Mouse (Mus musculus): ENCODE results near the gene Dnah8. TPM values are rescaled to one million over a fixed set of nuclear protein-coding genes. Genes with fewer than 3 reads are reported as not detected.
A peak's percentile ranks its signal among the peaks of the same experiment; 100 is the strongest.
"Not testable (repeated sequence)": the region's sequence is repeated elsewhere in the genome, so short reads cannot be mapped to it uniquely, and the experiment has no call there.

Dnah8 gene
- total RNA-seq, 2 experiments from 2014 or later = 3.6 to 4.6 TPM

DNA sequence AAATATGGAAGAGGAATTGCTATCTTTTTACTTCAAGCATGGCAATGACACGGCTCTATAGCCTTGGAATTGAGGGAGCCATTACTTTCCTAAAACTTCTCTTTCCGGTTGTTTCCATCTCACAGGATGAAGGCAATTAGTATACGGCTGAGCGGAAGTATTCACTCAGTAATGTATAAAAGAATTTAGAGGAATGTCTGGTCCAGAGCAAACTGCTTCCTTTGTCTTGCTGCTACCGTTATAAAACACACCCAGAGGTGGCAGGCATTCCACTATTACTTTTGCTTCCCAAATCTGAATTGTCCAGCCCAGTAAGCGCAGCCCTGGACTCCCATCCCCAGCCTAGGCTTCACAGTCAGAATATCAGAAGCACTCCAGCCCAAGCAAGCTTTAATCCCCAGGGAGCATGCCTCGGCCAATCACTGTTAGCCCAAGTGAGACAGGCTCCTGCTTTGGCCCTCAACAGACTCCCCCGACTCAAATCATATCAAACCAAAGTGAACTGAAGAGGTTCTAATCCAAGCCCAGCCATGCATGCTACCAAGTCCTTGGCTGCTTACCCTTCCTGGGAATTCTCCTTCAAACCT is 16.2 kb upstream of the Dnah8 start:
- DNase-seq (ENCODE audit: low spot score in 2 of 2) = no peak

DNA sequence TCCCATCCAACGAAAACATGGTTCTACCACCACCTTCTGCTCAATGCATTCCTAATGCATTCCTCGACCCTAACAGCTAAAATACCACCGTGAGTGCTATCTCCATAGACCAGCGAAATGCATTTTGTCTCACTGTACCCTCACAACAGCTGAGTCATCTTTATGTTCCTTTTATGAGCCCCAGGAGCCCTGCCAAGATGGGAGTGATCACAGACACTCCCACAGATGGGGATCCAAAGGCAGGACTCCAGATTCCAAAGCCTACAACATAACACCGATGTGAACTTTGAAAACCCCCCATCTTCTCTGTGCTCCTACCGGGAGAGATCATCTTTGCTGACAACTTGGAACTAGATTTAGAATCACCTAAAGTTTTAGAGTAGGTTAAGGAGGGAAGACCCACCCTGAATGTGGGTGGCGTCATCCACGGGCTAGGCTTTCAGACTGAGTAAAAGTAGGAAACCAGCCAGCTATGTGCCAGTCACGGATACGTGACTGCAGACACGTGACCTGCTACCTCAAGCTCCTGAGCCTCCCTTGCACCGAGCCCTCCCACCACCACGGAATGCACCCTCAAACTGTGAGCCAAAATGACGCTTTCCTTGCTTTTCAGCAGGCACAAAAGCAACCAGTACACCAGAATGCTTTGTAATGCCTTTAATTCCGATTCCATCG is 14.7 kb upstream of the Dnah8 start:
- peak in 1 of 2 experiments; percentile 72 for DNase-seq (ENCODE audit: low spot score in 2 of 2)

DNA sequence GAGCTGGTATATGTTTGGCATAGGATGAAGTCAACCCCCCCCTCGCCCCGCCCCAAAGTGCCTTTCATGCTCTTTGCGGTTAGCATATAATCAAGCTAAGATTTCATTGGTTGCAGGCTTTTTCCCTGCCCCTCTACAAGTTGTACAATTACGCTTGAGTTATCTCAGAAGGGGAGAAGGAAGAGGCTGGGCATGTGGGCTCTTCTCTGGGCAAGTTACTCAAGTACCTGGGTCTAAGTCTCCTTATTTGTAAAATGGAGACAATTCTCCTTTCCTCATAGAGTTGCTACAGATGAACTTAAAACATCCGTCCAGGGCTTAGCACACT is 14.2 kb upstream of the Dnah8 start:
- no peak for DNase-seq (ENCODE audit: low spot score in 2 of 2)

DNA sequence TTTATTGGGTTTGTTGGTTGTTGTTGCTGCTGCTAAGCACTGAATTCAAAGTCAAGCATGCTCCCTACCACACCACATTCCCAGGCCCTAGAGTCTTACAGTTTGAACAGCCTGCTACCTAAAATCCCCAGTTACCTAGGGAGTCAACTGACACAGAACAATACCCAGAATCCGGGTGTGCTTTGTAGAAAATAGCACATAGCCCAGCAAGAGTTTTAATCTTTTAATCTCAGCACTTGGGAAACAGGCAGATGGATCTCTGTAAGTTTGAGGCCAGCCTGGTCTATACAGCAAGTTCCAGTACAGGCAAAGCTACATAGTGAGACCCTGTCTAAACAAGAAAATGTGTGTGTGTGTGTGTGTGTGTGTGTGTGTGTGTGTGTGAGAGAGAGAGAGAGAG is 13.4 kb upstream of the Dnah8 start:
- DNase-seq (ENCODE audit: low spot score in 2 of 2) = no peak

DNA sequence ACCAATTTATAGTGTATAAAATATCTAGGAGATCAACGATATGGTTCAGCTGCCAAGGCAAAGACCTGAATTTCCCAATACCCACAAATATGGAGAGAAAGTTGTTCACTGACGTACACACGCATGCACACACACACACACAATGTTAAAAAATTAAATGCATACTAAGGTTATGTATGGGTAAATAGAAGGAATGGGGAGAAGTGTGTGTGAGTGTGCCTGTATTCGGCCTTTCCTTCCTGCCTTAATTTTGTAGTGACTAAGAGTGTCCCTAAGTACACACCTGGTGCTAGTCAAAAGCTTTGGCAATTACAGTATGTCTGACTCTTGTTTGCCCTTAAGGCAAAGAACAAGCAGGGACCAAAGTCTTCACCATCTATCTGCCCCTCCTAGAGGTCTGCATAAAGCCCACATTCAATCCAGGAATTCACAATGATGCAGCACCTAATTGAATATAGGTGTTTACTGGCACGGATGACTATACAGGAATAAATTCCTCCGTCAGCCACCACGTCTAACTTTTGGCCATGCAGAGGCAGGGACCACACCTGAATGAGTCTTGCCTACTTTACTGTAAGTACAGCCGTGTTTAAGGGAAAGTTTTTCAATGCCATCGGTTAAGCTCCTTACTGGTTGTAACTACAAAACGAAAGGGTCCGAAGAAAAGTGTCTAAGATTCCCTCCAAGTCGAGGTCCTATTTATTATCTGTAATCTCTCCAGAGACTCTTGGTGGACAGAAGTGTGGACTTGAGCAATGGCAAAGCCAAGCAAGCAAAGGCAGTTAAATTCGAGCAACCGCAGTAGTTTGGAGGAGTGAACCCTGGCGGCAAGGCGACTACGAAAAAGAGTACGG is 12.7 kb upstream of the Dnah8 start:
- DNase-seq (ENCODE audit: low spot score in 2 of 2) = no peak

DNA sequence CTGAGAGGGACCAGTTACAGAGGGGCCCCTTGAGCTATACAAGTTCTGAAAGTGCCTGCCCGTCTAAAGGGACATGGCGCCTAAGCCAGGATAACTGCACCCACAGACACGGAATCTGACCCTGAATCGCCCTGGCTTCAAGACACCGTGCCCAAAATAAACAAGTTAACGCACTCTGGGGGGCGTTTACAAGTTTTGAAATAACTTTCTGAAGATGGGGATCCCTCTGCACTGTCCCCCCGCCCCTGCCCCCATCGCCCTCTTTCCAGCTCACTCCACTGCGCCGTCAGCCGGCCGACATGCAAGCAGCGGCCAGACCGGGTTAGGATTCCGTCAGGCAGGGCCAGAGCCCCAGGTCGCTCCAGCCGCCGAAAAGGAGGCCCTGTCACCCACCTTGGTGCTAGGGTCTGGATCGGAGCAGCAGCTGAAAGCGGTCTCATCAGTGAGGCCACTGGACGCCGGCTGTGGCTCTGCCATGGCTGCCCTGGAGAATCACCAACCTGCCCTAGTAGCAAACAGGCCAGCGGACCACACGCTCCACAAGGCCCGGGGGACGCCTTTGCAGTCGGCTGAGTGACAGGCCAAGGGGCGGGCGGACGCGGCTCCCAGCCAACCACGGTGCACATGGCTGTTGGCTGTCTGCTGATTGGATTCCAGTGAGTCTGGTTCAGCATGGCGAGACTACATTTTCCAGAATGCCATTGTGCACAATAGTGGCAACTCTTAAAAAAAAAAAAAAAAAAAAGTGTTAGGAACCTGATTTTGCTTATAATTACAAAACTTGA is 11.9 kb upstream of the Dnah8 start:
- DNase-seq (ENCODE audit: low spot score in 2 of 2) = peak; percentile 100

DNA sequence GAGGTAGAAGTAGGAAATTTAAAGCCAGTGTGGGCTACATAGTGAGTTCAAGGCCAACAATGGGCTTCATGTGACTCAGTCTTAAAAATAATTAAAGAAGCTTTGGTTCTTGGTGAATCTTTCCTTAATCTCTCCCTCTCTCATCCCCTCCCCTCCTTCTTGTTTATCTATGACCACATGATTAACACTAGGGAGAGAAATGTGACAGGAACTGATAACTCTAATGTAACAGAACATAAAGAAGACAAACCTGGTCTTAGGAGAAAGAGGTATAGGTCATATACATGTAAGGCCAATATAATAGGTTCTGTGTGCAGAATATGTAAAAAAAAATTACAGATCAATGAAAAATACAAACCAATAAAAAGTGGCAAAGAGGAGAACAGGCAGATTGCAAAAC is 10.8 kb upstream of the Dnah8 start:
- DNase-seq (ENCODE audit: low spot score in 2 of 2) = no peak

DNA sequence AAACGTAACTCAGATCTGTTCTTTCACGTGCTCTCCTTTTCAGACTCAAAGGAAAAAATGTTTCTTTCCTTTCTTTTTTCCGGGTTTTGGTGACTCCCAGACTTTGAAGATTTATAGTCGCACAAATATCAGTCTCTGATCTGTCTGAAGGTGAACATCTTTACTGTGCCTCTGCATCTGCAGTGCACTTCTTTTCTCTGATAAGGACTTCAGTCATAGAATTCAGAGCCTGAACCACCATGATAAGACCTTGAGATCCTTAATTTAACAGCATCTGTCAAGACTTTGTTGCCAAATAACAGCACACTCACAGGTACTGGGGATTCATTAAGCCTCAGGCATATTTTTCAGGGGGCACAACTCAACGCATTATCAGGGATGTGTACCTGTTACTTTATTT is 8.0 kb upstream of the Dnah8 start:
- DNase-seq (ENCODE audit: low spot score in 2 of 2) = no peak

DNA sequence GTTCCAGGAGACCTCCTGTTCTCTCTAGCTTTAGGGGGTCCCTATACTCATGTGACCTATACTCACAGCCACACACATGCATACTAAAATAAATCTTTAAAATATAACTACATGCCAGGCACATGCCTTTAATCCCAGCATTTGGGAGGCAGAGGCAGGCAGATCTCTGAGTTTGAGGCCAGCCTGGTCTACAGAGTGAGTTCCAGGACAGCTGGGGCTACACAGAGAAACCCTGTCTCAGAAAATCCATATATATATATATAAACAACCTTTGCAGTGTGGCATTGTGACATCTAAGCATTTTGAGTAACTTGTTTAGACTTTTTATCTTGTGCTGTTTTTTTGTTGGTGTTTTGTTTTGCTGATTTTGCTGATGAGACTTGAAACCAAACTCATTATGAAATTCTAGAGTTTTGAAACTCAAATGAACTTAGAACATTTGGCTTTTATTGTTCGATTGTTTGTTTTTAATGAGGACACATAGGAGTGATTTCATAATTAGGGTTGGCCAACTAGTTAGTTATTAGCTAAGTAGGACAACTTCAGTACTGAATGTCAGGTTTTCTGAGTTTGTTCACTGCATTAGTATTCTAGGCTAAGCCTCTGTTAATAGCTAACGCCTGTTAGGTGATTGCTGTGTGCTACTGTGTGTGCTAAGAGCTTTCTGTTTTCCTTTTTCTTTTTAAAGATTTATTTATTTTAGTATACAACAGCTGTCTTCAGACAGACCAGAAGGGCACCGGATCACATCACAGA is 5.8 kb upstream of the Dnah8 start:
- DNase-seq (ENCODE audit: low spot score in 2 of 2) = no peak

DNA sequence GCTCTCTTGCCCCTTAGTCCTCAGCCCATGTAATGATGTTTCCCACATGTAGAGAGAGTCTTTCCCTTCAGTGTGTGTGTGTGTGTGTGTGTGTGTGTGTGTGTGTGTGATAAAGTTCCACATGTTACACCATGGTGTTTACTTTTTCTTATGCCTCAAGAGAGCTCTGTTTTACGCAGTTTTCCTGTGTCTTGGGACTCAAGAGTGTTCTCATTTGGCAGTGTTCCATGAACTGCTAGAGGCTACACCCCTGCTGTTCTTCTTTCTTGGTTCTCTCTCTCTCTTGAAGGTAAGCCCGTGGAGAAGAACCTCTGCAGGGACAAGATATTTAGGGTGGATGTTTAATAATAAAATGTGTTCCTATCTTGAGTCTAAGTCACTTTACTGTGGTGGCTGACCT is 5.0 kb upstream of the Dnah8 start:
- no peak for DNase-seq (ENCODE audit: low spot score in 2 of 2)

DNA sequence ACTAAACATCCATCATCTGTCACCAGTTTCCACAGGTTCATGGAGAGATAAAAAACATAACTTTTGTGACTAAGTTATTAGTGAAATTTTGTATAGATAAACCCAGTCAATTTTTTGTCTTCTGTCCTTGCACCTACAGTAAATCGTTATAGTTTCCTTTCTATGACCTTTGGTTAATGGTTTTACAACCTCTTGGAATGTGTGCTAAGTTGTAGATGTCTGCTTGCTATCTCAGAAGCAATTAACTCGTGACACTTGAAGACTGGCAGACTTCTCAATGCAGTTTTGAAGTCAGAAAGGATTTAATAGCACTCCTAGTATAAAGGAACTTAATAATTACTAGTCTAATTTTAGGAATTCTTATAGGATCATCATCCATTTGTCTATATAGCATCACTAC is 3.6 kb upstream of the Dnah8 start:
- no peak for DNase-seq (ENCODE audit: low spot score in 2 of 2)

DNA sequence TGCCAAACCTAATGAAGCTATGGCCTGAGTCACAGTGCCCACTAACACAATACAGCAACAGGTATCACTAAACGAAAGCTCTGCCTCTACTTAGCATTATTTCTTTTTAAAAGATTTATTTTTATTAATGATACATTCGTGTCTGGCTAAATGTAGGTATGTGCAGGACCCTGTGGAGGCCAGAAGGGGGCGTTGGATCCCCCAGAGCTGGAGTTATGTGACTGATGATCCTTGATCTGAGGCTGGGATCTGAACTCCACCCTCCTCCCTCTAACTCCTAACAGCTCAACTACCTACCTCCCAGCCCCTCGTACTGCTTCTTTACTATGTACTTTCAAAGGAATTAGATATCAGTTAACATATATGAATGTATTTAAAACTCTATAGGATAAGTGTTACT is 2.7 kb upstream of the Dnah8 start:
- DNase-seq (ENCODE audit: low spot score in 2 of 2) = no peak

DNA sequence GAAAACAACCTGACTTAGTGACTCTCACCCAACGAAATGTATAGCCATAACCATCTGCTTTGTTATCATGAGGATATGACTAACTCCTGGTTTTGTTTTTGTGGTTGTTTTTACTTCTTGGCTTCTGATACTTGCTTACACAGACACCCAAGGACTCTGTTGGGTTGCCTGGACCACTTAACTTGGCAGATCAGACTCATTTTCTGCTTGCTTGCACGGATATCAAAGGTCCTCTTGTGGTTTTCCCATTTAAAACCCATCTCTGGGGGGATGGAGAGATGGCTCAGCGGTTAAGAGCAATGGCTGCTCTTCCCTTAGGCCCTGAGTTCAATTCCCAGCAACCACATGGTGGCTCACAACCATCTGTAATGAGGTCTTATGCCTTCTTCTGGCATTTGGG is 954 bp upstream of the Dnah8 start:
- no peak for DNase-seq (ENCODE audit: low spot score in 2 of 2)

DNA sequence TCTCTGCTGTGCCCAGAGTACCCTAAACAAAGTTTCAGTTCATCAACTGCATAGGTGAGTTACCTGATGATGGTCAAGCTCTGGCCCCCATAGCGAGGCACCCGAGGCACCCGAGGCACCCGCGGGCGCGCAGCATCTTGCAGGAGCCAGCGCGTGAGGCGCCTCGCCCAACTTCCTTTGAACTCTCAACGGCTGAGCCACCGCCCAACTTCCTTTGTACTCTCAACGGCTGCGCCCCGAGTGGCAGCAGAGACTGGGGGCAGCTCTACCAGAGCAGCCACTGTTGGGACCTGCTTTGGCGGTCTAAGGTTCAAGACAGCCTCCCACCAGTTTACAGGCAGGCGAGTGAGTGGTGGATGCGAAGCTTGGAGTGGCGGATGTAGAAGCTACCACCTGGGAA is 2.6 kb downstream of the Dnah8 start, which contains the start of gene Glo1:
Gene Glo1, minus strand, starts transcription at position 153 of the 400 bp plus-strand sequence.
- DNase-seq (ENCODE audit: low spot score in 2 of 2) = not testable (repeated sequence)

DNA sequence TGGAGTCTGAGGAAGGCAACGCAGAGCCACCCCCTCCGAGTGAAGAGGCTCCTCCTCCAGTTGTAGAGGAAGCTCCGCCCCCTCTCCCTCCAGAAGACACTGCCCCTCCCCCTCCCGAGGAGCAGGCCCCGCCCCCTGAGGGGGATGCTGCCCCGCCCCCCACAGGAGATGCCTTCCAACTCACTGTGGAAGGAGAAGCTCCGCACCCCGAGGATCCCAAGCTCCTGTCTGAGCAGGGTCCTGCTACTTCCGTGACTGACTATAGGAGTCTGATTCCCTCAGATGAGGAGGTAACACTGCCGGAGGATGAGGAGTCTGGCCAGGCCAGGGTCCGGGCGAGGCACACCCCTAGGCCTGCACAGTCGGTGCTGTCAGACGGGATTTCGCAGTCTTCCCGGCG is 11.2 kb downstream of the Dnah8 start:
- DNase-seq (ENCODE audit: low spot score in 2 of 2) = no peak

DNA sequence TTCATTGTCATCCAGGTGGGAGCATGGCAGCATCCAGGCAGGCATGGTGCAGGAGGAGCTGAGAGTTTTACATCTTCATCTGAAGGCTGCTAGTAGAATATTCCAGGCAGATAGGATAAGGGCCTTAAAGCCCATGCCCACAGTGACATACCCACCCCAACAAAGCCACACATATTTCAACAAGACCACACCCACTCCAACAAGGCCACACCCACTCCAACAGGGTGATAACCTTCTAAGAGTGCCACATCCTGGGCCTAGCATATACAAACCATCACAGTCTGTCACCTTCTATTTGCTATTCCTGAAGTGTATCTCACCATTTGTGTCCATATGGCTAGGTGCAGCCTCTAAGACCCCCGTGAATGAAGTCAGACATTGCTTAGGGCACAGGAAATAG is 13.6 kb downstream of the Dnah8 start:
- no peak for DNase-seq (ENCODE audit: low spot score in 2 of 2)

DNA sequence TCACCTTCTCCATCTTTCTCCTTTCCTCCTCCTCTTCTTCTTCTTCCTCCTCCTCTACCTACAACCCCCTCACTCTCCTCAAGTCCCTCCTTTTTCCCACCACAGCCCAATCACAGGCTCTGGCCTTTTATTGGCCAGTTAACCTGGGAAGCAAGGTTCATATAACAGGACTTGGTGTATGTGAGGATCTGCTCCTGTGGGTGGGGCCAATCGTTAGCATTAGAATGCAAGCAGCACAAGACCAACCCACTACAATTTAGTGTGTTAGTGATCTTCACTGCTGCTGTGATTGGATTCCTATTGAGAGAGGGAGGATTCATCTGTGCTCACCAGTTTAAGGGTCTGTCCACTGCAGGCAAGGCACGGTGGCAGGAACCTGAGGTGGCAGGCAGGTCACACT is 14.8 kb downstream of the Dnah8 start:
- DNase-seq (ENCODE audit: low spot score in 2 of 2) = no peak

DNA sequence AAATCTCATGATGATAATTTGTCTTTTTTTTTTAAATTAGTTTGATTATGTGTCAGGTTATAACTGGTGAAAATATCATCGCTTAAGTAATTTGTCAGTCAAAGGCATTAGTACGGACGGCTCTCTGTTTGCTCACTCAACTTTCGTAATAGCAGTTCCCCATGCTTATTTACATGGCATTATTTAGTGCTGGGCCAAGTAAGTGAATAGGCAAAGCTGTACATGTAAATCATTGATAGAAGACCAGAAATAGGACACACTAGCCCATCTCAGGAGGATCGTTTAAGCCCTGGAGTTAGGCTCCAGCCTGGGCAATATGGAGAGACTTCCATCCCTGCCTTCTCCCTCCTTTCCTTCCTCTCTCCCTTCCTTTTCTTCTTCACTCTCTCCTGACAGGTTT is 16.7 kb downstream of the Dnah8 start:
- no peak for DNase-seq (ENCODE audit: low spot score in 2 of 2)

DNA sequence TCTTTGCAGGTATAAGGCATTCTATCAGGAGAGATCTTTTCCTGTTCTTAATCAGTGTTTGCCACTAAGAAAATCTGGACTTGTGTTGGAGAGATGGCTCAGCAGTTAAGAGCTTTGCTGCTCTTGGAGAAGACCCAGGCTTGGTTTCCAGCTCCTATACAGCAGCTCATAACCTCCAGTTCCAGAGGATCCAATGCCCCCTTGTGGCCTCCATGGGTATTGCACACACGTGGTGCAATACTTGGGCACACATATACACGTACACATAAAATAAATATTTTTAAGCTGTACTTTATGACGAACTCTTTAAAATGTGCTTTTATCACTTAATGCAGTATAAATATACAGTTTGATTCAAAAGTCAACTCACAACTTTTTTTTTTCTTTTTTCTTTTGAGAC is 24.6 kb downstream of the Dnah8 start:
- DNase-seq (ENCODE audit: low spot score in 2 of 2) = no peak

DNA sequence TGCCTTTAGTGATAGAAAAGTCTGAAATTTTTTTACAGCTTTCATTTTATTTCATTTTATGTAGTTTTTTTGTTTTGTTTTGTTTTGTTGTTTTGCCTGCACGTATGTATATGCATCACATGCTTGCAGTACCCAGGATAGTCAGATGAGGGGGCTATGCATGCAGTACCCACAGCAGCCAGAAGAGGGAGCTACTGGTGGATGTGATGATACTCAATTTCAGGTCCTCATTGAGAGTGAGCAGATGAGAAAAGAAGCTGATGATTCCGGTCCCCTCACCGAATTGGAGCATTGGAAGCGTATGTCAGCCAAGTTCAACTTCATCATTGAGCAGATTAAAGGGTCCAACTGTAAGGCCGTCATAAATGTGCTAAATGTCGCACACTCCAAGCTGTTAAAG is 28.9 kb downstream of the Dnah8 start:
- DNase-seq (ENCODE audit: low spot score in 2 of 2) = no peak

Data from layer of hippocampus, postnatal 14 days (tissue).